Mouse (Mus musculus): ENCODE results near the gene Map3k11.
"Not testable (repeated sequence)": the region's sequence is repeated elsewhere in the genome, so short reads cannot be mapped to it uniquely, and the experiment has no call there.

The Map3k11 gene

DNA sequence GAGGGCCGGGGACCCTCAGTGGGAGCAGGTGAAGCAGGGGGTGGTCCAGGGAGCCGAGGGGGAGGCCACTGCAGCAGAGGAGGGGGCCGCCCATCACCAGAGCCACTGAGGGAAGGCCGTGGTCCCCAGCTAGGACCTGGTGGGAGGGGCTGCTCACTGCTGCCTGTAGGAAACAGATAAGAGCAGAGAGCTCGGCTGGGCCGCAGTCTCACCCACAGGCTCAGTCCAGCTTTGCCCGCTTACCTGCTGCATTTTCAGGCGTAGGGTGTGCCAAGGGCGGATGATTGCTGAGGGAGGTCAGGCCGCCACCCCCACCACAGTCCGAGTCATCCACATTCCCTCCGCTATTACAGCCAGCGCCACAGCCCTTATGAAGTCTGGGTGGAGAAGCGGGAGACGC is 23.1 kb upstream of the Map3k11 start:
- DNase-seq (ENCODE audit: low read depth, low spot score), result no peak

DNA sequence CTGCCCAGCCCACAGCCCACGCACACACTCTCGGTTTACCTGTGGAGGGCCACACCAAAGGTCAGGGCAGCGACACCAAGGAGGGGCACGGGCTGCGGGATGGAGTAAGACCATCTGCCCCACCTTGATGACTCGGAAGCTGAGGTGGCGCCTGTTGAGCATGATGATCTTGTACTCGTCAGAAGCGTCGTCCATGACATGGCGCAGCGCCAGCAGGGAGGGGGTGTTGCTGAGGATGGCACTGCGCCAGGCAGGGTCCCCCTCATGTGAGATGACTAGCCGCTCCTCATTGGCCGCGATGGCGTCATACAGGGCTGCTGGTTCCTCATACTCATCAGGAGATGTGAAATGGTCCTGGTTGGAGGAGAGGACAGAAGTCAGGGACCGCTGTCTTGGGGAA is 22.2 kb upstream of the Map3k11 start:
- DNase-seq (ENCODE audit: low read depth, low spot score), result no peak

DNA sequence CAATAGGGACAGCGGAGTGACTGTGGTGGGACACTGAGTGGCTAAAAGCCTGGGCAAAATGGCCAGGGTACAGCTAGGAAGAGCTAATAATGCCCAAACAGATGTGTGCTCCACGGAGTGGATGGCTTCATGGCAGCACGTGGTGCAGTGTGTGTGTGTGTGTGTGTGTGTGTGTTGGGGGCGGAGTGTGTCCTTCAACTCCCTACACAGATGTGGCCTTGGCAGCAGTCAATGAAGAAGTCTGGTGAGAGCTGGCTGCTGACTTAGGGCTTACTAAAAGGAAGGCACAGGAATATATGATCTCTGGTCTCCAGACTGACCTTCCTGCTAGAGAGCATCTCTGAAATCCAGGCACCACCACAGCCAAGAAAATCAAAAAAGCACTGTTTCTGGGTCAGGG is 20.2 kb upstream of the Map3k11 start:
- DNase-seq (ENCODE audit: low read depth, low spot score), result no peak

DNA sequence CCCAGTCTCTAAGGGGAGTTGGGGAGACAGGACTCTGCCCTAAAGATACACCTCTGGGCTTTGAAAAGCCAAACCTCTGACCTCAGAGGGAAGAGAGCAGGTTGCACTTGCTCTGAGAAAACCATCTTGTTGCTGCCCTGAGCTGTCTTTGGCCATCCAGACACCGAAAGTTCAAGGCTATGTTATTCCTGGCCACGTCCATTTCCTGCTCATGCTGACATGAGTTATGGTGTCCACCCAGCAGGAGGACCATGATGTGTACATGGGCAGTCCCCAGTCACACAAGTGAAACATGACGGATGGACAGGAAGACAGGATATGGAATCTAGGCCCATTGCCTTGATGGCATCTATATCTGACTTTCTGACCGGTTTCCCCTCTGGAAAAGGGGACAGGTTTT is 8.1 kb upstream of the Map3k11 start:
- DNase-seq (ENCODE audit: low read depth, low spot score), result no peak

DNA sequence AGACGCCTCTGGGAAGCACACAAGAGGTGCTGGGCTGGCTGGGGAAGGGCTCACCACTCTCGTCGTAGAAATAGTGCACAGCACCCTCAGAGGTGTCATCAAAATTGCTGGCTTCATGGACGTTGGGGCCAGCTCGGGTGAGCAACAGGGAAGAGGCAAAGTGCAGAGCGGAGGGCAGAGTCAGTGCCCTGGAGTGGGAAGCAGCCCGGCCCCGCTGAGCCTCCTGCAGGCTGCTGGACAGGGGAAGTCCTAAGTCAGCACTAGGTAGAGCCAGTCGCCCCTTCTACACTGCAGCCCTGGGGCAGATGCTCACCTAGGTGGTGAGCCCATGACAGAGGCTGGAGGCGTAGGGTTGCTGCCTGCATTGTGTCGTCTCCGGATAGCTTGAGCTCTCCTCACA is 4.3 kb upstream of the Map3k11 start:
- DNase-seq (ENCODE audit: low read depth, low spot score), result no peak

DNA sequence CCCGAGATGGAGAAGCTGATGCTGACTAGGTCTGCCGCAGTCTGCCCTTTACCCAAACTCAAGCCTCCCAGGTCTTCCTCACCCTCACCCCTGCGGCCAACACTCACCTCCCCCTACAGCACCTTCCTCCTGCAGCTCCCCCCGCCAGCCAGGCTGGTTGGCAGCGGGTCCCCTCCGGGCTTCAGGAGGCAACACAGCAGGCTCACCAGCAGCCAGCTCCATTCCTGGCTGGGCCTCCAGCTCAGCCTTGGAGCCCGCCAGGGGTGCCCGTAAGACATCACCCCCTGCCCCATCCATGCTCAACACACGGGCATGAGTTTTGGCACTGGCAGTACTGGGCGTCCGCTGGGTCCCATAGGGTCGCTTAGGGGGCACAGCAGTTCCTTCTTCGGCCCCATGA is 3.6 kb upstream of the Map3k11 start:
- DNase-seq (ENCODE audit: low read depth, low spot score), result no peak

DNA sequence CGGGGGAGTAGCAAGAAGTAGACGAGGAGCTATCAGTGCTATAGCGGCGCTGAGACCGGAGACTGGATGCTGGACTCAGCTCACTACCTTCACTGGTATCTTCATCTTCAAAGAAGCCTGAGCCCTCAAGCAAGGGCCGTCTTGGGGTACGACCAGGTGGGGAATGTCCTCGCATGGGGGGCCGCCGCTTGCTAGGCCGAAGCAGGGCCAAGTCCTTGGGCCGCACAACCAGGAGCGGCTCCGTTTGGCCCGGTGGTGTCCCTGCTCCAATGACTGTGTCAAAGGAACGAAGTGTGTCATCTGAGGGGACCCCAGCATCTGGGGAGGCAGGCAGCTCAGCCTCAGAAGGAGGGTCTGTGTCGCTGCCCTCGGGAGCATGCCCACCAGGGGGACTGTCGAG is 3.1 kb upstream of the Map3k11 start:
- no peak for DNase-seq (ENCODE audit: low read depth, low spot score)

DNA sequence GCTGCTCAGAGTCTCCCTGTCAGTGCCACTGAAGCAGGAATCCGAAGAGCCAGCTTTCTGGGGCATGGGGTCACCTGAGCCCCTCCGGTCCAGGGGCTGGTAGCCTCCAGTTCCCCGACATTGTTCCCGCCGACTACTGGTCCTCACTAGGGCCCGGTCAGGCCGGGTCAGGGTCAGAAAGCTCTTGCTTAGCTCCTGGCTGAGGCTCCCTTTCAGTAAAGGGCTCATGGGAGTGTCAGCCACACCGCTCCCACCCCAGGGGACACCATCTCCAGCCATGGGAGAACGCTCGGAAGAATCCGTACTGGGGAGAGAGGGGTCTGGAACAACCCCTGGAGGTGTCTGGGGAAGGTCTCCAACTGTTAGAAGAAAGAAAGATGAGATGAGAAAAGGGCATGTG is 2.7 kb upstream of the Map3k11 start:
- no peak for DNase-seq (ENCODE audit: low read depth, low spot score)

DNA sequence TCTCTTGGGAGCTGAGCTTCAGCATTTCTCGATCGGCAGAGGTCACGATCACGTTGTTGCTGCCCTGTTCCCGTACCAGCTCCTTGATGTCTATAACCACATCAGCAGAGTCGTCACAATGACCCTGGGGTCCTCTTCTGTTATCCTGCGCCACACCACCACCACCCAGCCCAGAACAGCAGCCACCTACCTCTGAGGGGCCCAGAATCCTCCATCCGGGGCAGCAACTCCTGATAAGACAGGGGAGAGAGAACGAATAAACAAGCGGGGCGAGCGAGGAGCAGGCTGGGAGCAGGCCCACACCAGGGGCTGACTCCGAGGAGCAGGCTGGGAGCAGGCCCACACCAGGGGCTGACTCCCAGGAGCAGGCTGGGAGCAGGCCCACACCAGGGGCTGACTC is 2.1 kb upstream of the Map3k11 start:
- no peak for DNase-seq (ENCODE audit: low read depth, low spot score)

DNA sequence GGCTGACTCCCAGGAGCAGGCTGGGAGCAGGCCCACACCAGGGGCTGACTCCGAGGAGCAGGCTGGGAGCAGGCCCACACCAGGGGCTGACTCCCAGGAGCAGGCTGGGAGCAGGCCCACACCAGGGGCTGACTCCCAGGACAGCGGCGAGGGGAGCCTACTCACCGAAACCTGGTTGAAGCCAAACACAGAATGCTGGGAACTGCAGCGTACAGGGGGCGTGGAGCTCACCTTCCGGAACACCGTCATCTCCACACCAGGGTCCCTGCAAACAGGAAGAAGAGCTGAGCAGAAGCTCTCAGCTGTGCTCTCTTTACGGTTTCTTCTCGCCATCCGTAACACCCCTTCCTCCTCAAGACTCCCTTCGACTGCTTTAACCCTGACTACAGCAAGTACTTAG is 1.6 kb upstream of the Map3k11 start:
- not testable (repeated sequence) for DNase-seq (ENCODE audit: low read depth, low spot score)

DNA sequence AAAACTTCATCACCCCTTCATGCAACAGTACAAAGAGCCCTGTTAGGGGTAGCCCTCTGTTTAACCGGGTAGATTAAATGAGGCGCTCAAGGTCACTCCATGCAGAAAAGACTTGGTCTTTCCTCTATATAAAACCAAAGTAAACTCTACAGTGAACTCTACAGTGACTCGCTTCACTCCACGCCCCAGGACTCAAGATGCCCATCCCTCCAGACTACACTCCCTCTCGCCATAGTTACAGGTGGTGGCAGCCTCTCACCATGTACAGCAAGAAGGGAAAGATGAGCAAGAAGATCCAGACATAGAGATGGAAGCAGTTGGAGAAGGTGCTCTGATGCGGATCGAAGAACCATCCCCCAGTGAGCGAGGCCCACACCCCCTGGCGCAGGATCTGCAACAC is 804 bp upstream of the Map3k11 start:
- peak; percentile 40 for DNase-seq (ENCODE audit: low read depth, low spot score)

DNA sequence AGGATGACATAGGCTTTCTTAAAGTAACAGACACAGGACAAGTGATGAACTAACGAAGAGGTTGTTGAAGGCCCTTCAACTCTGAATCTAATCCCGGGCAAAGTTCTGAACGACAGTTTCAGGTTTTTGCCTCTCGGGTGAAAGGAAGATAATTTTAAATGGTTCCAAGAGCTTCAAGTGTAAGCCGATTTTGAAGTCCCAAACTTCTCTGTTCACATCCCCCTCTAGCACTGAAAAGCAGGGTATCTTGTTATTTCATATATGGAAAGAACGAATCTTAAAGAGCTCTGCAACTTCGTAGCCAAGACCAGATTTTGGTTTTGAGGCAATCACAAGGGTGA is 516 bp downstream of the Map3k11 start:
- no peak for DNase-seq (ENCODE audit: low read depth, low spot score)

DNA sequence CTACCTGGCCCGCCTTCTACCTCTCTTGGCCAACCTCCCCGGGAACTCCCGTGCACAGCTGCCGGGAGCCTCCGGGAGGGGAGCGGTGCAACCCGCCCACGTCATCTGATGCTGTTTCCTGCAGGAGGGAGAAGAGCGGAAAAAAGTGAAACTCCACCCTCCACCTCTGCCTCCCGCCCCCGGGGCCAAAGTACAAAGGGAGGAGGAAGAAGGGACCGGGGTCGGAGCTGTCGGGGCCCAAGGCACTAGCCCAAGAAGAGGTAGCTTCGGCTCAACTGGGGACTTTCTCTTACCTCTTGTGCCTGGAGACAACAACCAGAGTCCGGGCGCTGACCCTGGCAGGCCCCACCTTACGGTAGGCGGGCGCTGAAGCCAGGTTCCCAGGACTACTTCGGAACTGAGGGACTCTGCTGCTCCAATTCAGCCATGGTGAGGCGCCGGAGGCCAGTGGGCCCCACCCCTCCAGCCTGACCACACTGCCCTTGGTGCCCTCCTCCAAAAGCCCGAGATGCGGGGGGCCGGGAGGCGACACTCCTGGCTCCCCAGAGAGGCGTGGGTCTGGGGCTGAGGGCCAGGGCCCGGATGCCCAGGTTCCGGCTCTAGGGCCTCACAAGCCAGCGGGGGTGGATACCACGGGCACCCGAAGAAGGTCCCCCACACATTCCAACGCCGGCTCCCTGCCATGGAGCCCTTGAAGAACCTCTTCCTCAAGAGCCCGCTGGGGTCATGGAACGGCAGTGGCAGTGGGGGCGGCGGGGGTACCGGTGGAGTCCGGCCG is 1.2 kb downstream of the Map3k11 start:
- DNase-seq (ENCODE audit: low read depth, low spot score), result peak; percentile 91

DNA sequence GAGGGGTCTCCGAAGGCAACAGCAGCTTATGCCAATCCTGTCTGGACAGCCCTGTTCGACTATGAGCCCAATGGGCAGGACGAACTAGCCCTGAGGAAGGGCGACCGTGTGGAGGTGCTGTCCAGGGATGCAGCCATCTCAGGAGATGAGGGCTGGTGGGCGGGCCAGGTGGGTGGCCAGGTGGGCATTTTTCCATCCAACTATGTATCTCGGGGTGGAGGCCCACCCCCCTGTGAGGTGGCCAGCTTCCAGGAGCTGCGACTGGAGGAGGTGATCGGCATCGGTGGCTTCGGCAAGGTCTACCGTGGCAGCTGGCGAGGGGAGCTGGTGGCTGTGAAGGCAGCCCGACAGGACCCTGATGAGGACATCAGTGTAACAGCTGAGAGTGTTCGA is 1.8 kb downstream of the Map3k11 start:
- DNase-seq (ENCODE audit: low read depth, low spot score), result no peak

DNA sequence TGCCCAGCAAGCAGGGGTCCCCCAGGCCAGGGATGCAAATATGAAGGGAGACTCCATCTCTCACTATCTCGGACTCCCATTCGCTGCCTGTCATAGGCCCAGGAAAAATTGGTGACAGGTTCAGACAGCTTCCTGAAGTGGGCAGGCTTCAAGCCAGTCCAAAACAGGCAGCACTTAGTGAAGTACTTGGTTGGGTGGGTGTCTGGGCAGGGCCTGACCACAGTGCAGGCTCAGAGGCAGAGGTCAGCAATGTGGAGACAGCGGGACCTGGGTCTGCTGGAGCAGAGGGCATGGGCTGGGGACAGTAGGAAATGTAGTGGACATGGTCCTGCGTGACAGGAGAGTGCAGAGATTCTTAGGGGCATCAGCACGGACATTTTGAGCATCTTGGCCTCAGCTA is 3.1 kb downstream of the Map3k11 start:
- DNase-seq (ENCODE audit: low read depth, low spot score), result no peak

DNA sequence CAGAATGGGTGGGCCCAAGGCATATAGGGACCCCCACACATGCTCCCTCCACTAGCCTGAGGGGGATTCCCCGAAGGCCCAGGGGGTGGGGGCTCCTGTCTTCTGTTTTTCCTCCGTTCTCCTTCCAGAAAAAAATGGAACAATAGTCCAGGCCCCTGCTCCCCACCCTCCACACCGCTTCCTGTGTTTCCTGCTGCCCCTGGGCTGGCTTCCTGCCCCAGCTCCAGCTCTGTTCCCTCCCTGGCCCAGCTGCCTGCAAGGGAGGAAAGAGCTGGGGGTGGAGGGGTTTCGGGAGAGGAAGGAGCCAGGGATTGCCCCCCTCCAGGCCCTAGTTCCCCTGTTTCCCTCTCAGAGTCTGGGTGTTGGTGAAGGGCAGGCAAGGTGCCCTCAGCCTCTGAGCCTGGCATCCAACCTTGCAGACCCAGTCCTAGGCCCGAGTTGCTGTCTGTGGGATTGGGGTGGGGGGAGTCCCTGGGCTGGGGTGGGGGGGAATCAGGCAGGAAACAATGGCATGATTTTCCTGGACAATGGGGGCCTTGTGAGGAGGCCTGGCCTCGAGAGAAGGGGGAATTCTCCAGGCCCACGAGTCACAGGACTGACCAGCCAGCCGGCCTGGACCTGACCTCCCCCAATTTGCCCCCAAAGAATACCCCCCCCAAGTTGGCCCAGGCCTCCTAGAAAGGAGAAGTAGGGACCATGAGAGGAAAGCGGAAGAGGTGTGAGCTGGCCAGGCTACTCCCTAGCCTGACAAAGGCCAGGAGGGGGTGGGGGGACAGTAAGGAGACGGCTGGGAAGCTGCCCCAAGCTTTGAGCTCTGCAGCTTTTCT is 3.8 kb downstream of the Map3k11 start:
- DNase-seq (ENCODE audit: low read depth, low spot score), result no peak

DNA sequence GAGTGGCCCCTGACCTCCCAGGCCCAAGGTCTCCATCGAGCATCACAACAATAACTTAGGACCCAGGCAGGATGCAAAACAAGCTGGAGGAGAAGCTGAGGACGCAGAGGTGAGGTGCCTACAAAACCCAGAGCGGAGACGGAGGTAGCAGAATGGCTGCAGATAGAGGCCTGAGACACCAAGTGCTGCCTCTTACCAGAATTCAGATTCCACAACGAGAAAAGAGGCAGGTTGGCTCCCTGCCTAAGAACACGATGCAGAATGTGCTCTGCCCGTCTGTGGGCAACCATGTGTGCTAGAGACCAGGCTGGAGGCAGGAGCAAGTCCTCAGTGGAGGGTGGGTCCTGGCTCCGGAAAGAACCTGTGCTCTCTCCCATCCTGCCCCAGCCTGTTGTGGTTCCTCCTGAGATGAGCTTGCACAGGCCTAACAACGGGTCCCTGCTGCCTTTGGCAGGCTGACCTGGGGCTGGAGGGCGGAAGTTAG is 4.4 kb downstream of the Map3k11 start:
- DNase-seq (ENCODE audit: low read depth, low spot score), result no peak

DNA sequence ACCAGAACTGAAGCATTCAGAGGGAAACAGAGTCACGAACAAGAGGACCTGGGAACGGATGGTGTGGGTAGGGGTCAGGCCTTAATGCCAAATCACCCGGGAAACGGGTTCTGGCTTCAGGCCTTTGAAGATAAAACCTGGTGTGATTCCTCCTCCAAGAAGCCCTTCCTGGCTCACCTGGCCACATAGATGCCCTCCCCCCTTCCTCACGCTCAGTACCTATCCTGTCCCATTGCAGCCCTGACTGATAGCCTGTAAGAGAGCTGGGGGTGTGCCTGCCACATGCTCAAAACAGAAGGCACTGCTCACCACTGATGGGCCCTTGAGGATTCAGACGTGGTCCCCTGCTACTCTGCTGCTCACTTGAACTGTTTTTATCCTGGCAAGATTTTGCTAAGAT is 5.3 kb downstream of the Map3k11 start:
- DNase-seq (ENCODE audit: low read depth, low spot score), result no peak

DNA sequence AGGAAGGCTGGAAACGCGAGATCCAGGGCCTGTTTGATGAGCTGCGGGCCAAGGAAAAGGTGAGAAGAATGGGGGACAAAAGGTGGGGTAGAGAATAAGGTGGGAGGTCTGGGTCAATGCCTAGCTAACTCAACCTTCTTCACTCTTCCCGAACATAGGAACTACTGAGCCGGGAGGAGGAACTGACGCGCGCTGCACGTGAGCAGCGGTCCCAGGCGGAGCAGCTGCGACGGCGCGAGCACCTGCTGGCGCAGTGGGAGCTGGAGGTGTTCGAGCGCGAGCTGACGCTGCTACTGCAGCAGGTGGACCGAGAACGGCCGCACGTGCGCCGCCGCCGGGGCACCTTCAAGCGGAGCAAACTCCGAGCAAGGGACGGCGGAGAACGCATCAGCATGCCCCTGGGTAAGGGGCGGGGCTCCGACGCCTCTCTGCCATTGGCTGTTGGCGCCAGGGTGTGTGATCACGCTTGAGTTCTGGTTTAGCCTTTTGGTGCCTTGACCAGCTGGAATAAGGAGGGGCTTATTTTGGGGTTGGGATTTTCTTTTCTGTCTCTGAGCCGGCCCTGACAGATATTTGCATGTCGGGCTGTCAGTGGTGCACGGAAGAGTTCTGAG is 7.4 kb downstream of the Map3k11 start:
- DNase-seq (ENCODE audit: low read depth, low spot score), result no peak

DNA sequence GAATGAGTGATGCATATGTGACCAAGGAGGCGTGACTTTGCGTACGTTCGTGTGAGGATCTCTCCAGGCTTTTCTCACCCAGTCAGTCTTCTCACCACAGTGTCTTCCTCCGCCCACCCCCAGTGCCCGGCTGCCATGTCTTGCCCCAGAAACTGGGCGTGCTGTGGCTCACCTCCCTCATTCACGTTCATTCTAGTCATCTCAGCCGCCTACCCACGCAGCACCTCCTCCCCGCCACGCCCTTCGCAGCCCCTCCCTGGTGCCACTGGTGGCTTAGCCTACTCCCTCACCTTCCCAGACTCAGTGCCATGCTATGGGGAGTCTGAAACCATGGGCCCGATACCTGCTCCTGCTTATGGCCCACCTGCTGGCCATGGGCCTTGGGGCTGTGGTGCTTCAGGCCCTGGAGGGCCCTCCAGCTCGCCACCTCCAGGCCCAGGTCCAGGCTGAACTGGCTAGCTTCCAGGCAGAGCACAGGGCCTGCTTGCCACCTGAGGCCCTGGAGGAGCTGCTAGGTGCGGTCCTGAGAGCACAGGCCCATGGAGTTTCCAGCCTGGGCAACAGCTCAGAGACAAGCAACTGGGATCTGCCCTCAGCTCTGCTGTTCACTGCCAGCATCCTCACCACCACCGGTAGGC is 15.7 kb downstream of the Map3k11 start, which contains the start of gene Kcnk7:
Kcnk7 (plus strand) TSS at position 205 of the 638 bp plus-strand sequence.
- no peak for DNase-seq (ENCODE audit: low read depth, low spot score)

DNA sequence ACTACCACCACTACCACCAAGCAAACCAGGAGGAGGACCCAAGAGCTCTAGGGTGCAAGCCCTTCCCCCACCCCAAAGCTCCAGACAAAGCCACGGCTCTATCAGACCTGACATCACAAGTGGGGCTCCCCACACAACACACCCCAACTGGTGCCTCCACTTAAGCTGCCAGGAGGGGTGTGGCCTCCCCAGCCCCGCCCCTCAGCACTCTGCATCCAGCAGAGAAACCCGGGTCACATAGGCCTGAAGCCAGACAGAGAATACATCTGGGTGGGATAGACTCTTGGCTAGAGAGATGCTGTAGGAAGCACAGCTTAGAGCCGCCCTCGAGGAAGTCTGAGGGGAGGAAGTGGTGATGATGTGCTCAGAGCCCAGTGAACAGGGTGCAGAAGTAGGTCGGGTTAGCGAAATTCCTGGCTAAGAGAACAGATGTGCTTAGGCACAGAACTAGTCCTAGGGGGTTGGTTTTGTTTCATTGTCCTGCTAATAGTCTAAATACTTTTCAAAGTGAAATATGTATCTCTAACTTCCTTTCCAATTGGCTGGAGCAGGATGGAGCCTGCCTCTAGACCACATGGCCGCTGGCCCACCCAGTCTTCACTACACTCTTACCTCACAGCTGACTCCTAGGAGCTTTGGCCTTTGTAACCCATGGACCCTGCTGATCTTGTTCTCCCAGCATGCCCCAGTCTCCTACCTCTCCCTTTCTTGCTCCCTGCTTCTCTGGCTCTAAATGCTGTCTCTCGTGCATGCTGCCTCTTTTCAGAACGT is 16.4 kb downstream of the Map3k11 start:
- no peak for DNase-seq (ENCODE audit: low read depth, low spot score)
